Mouse (Mus musculus): ENCODE measurements around the gene Akap13.

Akap13 gene

DNA sequence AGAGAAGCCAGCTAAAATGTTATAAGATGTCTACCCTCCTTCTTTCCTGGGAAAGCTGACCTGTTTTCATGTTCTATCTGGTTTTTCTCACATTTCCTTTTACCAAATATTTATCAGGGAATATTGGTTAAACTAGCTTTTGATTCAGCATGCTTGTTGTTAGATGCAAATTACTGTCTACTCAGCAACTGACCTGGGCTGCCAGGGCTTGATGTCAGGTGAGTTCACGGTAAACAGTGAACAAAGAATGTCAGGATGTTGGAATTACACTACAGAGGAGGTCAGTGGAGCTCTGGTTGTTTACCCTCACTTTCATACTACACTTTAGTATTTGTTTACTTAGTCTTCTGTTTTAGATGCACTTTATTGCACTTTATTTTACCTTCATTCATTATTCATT, 5.0 kb downstream of the Akap13 start:
- no peak for DNase-seq (ENCODE audit: low read depth, low spot score)

DNA sequence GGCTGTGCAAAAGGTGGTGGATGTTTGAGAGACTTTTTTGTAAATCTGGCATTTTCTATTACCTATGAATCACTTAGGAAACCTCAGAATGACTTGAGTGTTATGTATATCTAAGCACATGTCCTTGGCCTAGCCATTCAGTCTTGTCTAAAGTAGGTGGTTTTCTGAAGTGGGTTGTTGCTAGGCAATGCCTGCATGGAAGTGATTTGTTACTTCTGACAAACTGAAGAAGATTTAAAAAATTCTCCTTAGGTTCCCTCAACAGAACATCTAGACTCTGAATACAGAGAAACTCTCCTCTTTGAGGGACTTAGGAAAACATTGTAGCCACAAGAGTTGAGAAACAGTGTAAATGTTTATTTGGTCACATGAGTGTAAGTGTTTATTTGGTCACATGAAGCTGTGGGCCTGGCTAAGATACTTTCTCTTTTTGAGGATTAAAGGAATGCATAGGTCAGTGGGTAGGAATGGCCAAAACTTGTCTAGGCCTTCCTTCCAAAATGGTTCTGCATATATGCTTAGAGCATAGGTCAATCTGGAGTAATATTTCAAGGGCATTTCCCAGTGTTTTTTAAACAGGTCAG, 8.3 kb downstream of the Akap13 start:
- DNase-seq (ENCODE audit: low read depth, low spot score): no peak

DNA sequence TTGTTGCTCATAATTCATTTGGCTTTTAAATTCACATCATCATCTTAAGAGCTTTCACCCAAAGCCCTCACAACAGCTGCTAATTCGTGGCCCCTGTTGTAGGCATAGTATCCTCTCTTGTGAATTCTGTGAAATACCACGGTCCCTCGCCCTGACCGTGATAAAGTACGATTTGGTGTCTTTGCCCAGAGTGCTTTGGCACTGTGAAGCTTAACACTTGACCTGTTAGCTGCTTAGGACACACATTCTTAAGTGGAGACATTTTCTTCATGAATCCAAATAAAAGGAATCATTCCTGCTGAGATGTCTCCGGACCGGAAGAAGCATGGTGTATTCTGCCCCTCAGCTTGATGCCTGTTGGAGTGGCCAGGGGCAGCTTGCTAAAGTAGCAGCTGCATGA, 12.5 kb downstream of the Akap13 start:
- no peak for DNase-seq (ENCODE audit: low read depth, low spot score)

DNA sequence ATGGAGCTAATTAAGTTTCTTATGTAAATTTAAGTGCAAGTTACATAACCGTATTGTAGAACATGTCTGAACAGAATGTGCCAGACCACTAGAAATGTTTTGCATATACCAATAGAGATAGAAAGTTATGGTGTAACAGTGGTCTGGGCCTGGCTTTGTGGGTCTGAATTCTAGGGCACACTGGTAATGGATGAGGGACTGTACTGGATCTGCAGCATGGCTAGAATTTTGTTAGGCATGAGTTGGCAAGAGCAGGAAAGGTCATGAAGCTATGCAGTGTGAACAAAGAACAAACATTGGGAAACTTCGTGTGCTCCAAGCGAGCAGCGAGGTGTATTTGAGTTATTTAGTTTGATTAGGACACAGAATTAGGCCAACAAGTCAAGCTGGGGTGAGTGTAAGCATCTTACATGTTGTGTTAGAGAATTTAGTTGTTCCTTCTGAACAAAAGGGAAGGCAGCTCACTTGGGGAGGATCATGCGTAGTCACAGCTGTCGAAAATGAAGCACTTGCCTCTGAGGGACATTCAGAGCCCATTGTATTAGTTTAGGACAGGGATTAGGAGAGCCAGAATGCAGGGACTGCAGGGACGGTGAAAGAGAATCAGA, 15.1 kb downstream of the Akap13 start:
- no peak for DNase-seq (ENCODE audit: low read depth, low spot score)

DNA sequence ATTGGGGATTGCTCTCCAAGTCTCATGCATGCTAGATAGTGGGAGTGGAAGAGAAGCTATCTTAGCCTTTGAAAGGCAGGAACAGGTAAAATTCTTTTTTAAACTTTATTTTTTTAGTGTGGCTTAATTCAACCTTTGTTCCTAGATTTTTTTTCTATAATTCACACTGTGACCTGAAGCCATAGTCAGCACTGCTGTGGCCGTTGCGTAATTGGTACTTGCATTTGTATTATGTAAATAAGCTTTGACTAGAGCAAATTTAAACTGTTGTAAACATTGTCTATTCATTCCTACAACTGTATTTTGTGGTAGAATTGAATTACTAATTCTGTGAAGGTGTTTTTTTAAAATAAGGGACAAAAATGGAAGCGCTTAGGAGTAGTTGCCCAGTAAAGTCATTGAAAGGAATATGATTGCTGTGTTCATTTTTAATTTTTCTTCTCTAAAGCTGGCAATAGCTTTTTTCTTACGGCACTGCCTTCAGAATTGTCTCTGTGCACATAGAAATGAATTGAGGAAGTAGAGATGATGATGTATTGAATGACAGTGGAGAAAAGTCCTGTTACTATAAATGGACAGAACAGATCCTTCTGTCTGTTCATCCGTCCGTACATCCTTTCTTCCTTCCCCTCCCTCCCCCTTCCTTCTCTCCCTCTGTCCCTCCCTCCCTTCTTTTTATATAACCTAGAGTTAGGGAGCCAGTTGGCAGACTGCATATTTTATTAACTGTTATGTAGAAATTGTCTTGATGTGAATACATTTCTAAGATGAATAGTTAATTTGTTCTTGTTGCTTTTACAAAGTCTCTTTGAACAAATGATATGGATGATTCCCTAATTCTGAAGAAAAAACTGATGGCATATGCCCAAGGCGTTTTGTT, 17.2 kb downstream of the Akap13 start:
- DNase-seq (ENCODE audit: low read depth, low spot score): no peak

DNA sequence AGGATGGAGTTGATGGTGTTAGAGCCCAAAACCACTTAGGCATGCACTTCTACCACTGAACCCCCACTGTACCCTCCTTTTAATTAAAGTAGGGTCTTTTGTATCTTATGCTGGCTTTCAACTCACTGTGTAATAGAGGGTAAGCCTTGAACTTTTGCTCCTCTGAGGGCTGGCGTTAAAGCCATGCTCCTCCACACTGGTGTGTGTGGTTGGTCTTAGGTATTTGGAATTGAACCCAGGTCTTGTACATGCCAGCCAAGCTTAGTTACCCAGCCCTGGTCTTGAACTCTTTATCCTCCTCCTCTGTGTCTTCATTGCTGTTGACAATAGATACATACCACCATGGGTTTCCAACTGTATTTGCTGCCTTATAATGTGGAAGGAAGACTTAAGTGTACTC, 18.0 kb downstream of the Akap13 start:
- DNase-seq (ENCODE audit: low read depth, low spot score): no peak

DNA sequence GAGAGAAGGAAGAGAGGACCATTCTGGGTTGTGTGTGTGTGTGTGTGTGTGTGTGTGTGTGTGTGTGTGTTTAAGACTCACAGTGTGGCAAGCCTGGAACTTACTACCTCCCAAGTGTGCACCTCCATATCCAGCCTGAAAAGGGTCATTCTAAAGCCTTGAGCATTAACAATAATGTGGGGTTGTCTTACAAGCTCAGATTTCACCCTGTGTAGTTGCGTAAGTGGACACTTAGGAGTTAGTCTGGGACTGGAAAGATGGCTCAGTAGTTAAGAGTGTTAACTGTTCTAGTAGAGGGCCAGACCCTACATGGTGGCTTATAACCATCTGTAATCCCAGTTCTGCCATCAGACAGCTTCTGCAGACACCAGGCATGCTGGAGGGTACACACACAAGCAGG, 18.7 kb downstream of the Akap13 start:
- DNase-seq (ENCODE audit: low read depth, low spot score): no peak

DNA sequence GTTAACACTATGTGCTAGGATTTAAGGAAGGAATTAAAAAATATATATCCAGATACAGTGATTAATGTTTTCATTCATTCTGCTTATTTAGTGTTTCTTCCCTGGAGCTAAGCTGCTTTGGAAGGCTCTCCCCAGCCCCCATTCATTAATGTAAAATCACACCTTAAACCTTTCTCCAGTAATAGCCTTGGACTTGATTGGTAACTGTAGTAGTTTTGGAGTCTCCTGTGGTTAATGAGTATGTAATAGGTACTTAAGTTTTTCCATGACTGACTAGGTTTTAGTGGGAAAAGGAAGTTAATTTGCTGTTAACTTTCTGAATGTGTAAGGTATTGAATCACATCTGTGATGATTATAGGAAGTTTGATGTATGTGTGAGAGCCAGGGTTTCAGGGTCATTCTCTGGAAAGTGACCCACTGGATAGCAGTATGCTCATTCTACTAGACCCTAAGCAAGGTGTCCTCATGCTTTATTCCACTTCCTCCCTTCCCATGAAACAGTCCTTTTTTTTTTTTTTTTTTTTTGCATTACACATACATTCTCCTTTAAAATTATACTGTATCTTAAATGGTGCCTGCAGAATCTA, 19.3 kb downstream of the Akap13 start:
- DNase-seq (ENCODE audit: low read depth, low spot score): no peak

DNA sequence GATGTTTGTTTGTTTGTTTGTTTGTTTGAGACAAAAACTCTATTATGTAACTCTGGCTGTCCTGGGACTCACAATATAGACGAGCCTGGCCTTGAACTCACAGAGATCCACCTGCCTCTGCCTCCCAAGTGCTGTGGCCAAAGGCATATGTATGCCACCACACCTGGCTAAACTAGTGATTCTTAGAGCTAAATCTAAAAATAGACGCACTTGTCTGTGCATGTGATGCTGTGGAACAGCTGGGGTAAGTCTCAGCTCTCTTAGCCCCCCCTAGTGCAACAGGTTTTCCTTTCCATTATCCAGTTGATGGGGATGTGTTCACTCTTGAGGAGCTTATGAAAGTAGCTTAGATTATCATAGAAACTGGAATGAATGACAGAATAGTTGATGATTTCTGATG, 22.7 kb downstream of the Akap13 start:
- no peak for DNase-seq (ENCODE audit: low read depth, low spot score)

DNA sequence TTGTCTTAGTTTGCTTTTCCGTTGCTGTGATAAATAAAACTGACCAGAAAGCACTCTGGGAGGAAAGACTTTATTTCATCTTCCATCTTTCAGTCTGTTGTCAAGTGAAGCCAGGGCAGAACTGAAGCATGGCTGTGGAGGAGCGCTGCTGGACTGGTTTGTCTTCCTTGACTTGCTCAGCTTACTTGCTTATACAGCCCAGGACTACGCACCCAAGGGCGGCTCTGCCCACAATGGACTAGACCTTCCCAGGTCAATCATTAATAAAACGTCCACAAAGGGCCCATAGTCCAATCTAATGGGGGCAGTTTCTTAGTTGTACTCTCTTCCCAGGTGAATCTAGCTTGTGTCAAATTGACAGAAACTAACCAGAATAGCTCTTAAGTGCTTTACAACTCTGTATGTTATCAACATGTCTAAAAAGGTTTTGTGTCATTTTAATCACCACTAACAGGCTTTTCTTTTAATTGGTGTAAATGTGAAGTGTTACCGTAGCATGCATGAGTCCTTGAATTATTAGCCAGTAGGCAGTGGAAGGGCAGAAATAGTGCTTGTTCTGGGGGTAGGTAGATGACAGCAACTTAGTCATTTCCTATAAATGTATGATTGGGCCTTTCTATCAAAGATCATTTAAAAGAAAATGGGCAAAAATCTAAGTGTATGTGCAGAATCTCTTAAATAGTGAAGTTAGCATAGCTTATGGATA, 25.5 kb downstream of the Akap13 start:
- no peak for DNase-seq (ENCODE audit: low read depth, low spot score)

DNA sequence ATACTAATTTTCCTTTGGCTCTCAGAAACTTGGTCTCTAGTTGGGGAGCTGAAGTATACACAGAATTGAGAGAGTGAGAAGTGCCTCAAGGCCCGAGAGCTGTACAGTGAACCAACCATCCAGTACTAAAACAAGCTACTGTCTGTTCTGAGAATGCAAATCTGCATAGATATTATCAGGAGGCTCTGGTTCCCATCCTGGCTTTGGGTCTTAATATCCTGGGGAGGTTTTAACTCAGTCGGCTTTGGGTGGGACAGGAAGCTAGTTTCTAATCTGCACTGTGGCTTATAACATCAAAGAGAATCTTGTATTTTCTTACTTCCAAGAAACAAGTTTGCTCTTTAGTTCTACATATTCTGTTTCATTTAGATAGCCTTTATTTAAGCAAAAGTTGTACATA, 30.7 kb downstream of the Akap13 start:
- DNase-seq (ENCODE audit: low read depth, low spot score): no peak

DNA sequence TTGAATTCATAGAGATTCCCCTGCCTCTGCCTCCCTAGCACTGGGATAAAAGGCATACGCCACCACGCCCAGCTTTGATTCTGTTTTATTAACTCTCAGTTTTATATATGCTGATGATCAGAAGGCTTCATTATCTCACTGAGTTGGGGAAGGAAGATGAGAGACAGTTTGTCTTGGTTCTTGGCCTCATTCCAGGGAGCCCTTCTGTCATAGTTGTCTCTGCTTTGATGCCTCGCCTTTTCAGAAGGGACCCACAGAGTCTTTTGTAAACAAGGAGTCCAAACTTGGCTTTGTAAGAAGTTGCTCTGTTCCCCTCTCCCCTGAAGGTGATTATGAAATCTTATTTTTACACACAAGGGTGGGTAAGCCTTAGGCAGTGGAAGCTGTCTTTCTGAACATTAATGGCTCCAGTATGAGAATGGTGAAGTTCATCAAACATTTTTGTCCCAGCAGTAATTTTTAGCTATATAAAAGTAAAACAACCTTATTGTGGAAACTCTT, 40.7 kb downstream of the Akap13 start:
- no peak for DNase-seq (ENCODE audit: low read depth, low spot score)

DNA sequence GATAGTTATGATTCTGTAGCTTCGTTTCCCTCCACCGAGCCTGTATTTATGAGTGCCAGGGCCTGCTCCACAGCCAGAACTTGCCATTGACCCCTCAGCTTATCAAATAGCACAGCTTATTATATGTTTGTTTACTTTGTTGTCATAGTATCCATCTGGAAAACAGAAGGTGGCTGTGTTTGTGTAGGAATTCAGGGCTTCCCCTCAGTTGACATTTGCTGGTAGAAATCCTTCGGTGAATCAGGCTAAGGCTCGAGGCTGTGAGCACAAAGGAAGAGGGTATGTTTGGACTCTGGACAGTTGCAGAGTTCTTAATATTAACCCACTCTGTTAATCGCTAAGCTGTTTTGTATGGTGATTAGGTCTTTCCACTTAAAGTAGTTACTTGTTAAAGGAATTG, 43.3 kb downstream of the Akap13 start:
- no peak for DNase-seq (ENCODE audit: low read depth, low spot score)

DNA sequence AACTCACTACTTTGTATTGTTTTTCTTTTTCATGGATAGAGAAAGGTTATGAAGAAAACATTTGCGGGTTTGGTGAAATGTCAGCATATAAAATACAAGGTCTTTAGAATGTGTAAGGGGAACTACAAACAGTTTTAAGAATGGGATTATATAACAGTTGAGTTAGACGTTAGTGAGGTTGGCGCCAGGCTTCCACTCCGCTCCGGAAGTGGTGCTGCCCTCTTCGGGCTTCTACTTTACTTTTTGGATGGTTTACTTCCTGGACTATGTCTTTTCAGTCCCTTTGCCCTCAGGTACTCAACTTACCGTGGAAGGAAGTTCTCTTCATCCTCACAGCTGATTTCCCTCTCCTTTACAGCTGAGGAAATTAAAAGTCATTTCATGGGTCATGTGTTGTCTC, 43.9 kb downstream of the Akap13 start:
- no peak for DNase-seq (ENCODE audit: low read depth, low spot score)

DNA sequence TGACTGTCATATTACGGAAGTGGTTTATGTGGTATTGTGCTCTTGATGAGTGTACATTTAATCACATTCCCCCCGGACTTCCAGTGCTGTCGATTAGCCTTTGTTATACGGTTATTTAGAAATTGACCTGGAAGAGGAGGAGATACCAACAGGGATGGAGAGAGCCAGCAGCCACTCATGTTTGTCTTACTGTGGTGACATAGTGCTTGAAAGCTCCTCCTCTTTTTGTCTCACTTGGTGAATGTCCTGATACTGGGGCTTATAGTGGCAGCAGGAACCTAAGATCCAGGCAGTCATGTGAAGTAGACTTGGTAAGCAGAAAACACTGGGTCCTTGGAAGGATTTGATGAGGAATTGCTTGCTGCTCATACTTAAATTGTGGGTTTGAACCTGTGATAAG, 44.8 kb downstream of the Akap13 start:
- DNase-seq (ENCODE audit: low read depth, low spot score): no peak

DNA sequence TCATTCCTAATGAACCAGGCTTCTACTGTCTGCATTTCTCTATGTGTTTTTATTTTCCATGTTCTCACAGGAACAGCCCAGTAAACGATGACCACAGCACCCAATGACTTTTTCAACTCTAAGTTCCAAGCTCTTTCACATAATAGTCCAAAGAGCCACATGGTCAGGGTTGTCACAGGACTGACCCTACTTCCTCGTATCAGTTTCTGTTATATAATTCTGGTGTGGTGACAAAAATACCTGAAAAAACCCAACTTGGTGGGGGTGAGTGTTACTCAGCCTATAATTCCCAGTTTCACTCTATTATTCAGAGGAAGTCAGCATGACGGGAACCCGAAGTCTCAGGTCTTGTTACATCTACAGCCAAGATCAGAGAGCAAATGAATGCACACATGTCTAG, 45.5 kb downstream of the Akap13 start:
- no peak for DNase-seq (ENCODE audit: low read depth, low spot score)

DNA sequence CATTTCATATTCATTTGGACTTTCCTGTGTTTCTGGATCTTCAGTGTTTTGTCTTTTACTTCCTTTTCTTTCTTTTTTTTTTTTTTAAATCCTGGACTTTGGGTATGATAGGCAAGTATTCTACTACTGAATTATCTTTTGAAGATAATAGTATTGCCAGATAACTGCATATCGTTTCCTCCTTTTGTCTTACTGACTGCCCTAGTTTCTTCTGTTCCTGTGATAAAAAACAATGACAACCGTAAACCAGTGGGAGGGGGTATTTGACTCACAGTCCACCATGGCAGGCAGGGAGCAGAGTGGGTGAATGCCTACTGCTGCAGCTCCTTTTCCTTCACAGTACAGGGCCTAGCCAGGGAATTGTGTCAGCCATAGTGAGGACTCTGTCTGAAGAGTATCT, 49.2 kb downstream of the Akap13 start:
- DNase-seq (ENCODE audit: low read depth, low spot score): no peak

DNA sequence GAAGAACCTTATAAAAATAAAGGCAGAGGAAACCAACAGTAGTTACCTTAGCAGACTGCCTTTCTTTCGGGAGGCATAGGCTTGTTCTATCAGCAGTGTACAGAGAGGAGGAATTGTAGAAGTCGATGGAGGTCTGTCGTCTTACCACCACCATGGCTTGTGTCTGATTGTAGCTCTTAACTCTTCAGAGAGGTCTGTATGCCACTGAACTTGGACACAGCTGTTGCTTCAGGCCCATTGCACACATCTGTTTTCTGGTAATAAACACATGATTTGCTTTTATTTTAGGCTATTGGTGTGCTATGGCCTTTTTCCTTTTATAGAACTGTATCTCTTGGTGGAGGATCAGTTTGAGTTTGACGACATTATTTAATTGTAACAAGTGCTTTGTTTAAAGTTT, 51.3 kb downstream of the Akap13 start:
- DNase-seq (ENCODE audit: low read depth, low spot score): no peak

DNA sequence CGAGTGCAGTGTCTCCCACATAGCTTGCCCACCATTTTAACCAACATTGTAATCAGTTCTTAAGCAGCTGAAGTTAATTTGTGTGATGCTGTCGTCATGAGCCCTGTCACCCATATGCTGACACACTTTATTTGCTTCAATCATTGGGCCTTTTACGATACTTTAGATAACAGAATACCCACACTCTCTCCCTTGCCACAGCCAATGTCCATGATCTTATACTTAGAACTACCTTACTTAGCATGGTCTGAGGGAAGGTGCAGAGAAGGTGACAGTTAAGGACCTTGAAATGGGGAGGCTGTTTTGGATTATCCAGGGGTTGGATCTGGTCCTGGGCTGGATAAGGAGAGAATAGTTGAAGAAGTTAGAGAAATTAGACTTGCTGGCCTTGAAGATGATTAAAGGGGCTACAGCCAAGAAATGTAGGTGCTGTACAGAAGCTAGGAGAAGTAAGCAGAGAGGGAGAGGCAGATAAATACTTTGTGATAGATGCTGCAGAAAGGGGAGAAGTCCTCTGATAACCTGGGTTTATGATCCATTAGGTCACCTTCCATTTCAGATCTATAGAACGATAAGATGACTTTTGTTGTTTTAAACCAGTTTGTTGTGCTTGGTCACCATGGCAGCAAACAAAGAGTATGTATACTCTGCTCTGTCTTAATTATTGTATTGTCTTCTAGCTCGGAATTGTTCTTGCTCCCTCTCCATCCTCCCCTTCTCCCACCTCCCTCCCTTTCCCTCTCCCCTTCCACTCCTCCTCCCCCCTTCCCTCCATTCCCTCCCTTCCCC, 53.9 kb downstream of the Akap13 start:
- no peak for DNase-seq (ENCODE audit: low read depth, low spot score)

DNA sequence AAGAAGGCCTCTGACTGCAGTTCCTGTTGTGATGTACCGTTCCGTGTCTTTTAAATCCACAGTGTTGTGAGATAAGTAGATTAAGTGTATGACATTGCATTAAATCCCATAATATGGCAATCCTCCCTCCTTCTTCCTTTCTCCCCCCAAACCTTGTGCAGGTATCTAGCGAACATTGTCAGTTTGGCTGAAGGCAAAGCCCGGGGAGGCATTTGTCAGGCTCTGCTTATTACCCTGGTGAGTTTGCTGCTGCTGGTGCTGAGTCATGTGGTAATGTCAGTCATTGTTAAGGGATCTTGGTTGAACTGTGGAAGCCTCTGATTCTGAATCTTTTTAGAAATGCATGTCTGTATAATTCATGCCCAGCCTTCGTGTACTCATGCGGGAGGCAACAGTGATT, 60.1 kb downstream of the Akap13 start:
- no peak for DNase-seq (ENCODE audit: low read depth, low spot score)
